Mouse (Mus musculus): ENCODE data around the gene Edc3. TPM values are rescaled to one million over a fixed set of nuclear protein-coding genes. Genes with fewer than 3 reads are reported as not detected.

Gene Edc3
- polyA plus RNA-seq, 1 experiment from 2014 or later = 15.5 TPM

GRCm38 (mm10) chr9:57767231-57767630, 58.9 kb downstream of the Edc3 start:
- H3K36me3 ChIP-seq (ENCODE audit: control insufficient read depth, insufficient read depth, low read length) = no peaks in the 10 kb centered on the region
- H3K27me3 ChIP-seq (ENCODE audit: control insufficient read depth, insufficient read depth, low read length) = no peaks in the 10 kb centered on the region
- no peak overlapping the region for H3K4me3 ChIP-seq (ENCODE audit: low read depth, low read length)
- peak overlapping the region; percentile 46; the same call in 1 of the 2 replicates for H3K9ac ChIP-seq (ENCODE audit: low read depth, low read length)
- H3K4me1 ChIP-seq (ENCODE audit: control insufficient read depth, insufficient read depth, low read length) = peaks cover 55% of the 10 kb centered on the region
- peak overlapping the region; percentile 0 for H3K4me2 ChIP-seq
- ATAC-seq (replicated peaks; ENCODE audit: insufficient number of reproducible peaks, low FRiP score, low TSS enrichment) = no peak
- peak overlapping the region; percentile 99; the same call in 1 of the 2 replicates for H3K27ac ChIP-seq (ENCODE audit: low read depth, low read length)
- no peaks in the 10 kb centered on the region for H3K9me3 ChIP-seq (replicated peaks; ENCODE audit: control insufficient read depth, low read length)
- WGBS (ENCODE audit: insufficient replicate concordance) = 81% methylated on average over 4 of the region's 4 CpGs

DNA sequence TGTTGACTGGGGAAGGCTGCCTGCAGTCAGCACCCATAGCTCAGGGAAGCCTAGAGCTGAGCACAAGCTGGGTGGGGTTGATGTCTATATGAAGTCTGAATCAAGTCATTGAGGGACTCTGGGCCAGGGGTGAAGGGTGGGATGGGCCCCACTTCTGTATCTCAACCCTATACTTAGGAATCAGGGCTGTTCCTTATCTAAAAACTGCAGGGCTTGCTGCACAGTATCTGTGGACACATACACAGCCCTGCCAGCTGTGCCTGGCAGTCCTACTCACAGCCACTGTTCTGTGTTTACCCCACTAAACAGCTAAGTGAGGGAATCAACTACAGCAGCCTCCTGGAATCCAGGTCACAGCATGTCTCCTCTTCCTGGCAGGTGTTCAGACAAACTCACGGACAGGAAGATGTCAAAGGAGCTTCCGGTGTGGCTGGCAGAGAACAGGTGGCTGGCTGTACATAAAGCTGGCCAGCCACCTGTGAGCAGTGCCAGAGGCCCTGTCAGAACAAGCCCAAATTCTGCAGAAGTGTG, 61.3 kb downstream of the Edc3 start:
- Histone ChIP-seq H3K36me3 (ENCODE audit: control insufficient read depth, insufficient read depth, low read length) (no peaks in the 10 kb centered on the region), H3K27me3 (ENCODE audit: control insufficient read depth, insufficient read depth, low read length) (no peaks in the 10 kb centered on the region), H3K9ac (ENCODE audit: low read depth, low read length) (peak overlapping the region; percentile 29; the same call in 1 of the 2 replicates), H3K4me1 (ENCODE audit: control insufficient read depth, insufficient read depth, low read length) (peaks cover 49% of the 10 kb centered on the region), H3K4me2 (peak overlapping the region; percentile 20), H3K4me3 (ENCODE audit: low read depth, low read length) (no peak overlapping the region), H3K27ac (ENCODE audit: low read depth, low read length) (peak overlapping the region; percentile 91), H3K9me3 (replicated peaks; ENCODE audit: control insufficient read depth, low read length) (no peaks in the 10 kb centered on the region)
- peak; percentile 44; the same call in 1 of the 2 replicates for ATAC-seq (replicated peaks; ENCODE audit: insufficient number of reproducible peaks, low FRiP score, low TSS enrichment)
- 39% methylated on average over 2 of the region's 2 CpGs for WGBS (ENCODE audit: insufficient replicate concordance)

DNA sequence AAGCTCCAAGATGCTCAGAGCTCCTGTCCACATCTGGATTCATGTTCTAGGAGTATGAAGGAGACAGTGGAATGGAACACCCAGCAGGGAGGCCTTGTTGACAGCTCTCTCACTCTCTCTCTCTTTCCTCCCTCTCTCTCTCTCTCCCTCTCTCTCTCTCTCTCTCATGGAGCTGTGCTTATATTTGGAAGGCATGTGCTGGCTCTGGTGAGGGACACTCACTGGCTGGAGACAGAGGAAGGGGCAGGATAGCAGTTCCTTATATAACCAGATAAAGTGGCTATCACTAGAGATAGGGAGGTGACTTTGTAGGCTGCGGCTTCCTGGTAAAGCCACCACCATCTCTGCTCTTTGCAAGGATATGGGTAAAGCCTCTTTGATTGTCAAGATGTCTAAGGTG, 61.9 kb downstream of the Edc3 start:
- no peak for ATAC-seq (replicated peaks; ENCODE audit: insufficient number of reproducible peaks, low FRiP score, low TSS enrichment)
- Histone ChIP-seq H3K27ac (ENCODE audit: low read depth, low read length) (peak overlapping the region; percentile 91), H3K4me2 (peak overlapping the region; percentile 20; the same call in 1 of the 2 replicates), H3K4me1 (ENCODE audit: control insufficient read depth, insufficient read depth, low read length) (peaks cover 49% of the 10 kb centered on the region), H3K36me3 (ENCODE audit: control insufficient read depth, insufficient read depth, low read length) (no peaks in the 10 kb centered on the region), H3K4me3 (ENCODE audit: low read depth, low read length) (no peak overlapping the region), H3K27me3 (ENCODE audit: control insufficient read depth, insufficient read depth, low read length) (no peaks in the 10 kb centered on the region), H3K9me3 (replicated peaks; ENCODE audit: control insufficient read depth, low read length) (no peaks in the 10 kb centered on the region), H3K9ac (ENCODE audit: low read depth, low read length) (peak overlapping the region; percentile 29; the same call in 1 of the 2 replicates)
- 19% methylated on average over 1 of the region's 1 CpGs for WGBS (ENCODE audit: insufficient replicate concordance)

- no peak overlapping the region; the same call in 1 of the 2 replicates for H3K4me2 ChIP-seq
- 83% methylated on average over 2 of the region's 2 CpGs for WGBS (ENCODE audit: insufficient replicate concordance)
- H3K27me3 ChIP-seq (ENCODE audit: control insufficient read depth, insufficient read depth, low read length) = no peaks in the 10 kb centered on the region
- H3K9ac ChIP-seq (ENCODE audit: low read depth, low read length) = no peak overlapping the region
- peaks cover 52% of the 10 kb centered on the region for H3K4me1 ChIP-seq (ENCODE audit: control insufficient read depth, insufficient read depth, low read length)
- ATAC-seq (replicated peaks; ENCODE audit: insufficient number of reproducible peaks, low FRiP score, low TSS enrichment) = peak; percentile 76
- peak overlapping the region; percentile 91 for H3K27ac ChIP-seq (ENCODE audit: low read depth, low read length)
- no peaks in the 10 kb centered on the region for H3K9me3 ChIP-seq (replicated peaks; ENCODE audit: control insufficient read depth, low read length)
- H3K36me3 ChIP-seq (ENCODE audit: control insufficient read depth, insufficient read depth, low read length) = no peaks in the 10 kb centered on the region
- no peak overlapping the region for H3K4me3 ChIP-seq (ENCODE audit: low read depth, low read length)
Measured at GRCm38 (mm10) chr9:57770836-57771235, 62.5 kb downstream of the Edc3 start.

DNA sequence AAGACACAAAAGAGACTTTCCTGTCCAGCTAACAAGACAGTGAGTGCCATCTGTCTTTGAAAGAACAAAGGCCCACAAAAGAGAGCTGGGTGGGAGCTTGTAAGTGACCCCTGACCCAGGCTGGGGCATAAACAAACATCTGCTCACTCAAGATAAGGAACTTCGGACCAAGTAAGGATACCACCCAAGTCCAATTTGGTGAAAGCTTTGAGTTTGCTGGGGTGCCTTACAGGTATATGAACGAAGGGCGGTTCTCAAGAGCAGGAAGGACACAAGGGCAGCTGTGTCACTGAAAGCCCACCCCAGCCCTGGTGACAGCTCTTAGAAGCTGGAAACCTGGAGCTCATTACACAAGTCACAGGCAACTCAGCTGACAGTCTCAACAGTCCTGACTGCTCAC, 65.4 kb downstream of the Edc3 start:
- Histone ChIP-seq H3K9ac (ENCODE audit: low read depth, low read length) (no peak overlapping the region; the same call in 1 of the 2 replicates), H3K27ac (ENCODE audit: low read depth, low read length) (peak overlapping the region; percentile 68), H3K27me3 (ENCODE audit: control insufficient read depth, insufficient read depth, low read length) (no peaks in the 10 kb centered on the region), H3K4me3 (ENCODE audit: low read depth, low read length) (no peak overlapping the region), H3K4me2 (no peak overlapping the region), H3K36me3 (ENCODE audit: control insufficient read depth, insufficient read depth, low read length) (no peaks in the 10 kb centered on the region), H3K4me1 (ENCODE audit: control insufficient read depth, insufficient read depth, low read length) (peaks cover 35% of the 10 kb centered on the region), H3K9me3 (replicated peaks; ENCODE audit: control insufficient read depth, low read length) (no peaks in the 10 kb centered on the region)
- WGBS (ENCODE audit: insufficient replicate concordance) = 46% methylated on average over 3 of the region's 3 CpGs
- ATAC-seq (replicated peaks; ENCODE audit: insufficient number of reproducible peaks, low FRiP score, low TSS enrichment) = peak; percentile 36; the same call in 1 of the 2 replicates

DNA sequence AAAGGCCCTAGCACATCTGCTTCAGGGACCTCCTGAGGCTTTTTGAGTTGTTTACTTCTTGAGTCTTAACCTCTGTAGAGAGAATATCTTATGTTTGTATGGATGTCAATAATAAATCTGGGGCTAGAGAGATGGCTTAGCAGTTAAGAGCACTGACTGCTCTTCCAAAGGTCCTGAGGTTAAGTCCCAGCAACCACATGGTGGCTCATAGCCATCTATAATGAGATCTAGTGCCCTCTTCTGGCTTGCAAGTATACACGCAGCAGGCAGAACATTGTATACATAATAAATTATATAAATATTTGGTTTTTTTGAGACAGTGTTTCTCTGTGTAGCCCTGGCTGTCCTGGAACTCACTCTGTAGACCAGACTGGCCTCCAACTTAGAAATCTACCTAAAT, 65.8 kb downstream of the Edc3 start:
- no peak overlapping the region for H3K4me2 ChIP-seq
- WGBS (ENCODE audit: insufficient replicate concordance) = 16% methylated on average over 1 of the region's 1 CpGs
- H3K9ac ChIP-seq (ENCODE audit: low read depth, low read length) = no peak overlapping the region

DNA sequence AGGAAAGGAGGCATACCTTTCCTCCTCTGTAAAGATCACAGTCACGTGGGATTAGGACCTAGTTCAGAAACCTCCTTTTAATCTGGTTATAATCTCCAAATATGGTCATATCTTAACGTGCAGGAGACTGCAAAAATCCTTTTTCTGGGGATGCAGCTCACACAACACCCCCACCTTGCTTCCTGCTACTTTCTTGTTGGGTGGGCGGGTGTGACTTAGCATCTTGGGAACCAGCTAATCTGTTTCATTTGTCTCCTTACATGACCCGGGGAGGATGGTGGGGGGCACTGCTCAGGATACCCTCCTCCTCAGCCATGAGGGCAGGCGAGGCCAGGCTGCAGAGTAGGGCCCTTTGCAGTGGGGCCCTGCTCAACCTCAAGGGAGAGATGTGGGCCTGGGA, 66.7 kb downstream of the Edc3 start:
- Histone ChIP-seq H3K9me3 (replicated peaks; ENCODE audit: control insufficient read depth, low read length) (no peaks in the 10 kb centered on the region), H3K9ac (ENCODE audit: low read depth, low read length) (0 out of 2 replicates have a peak overlapping the region, but pooled peaks have one; percentile 7), H3K4me3 (ENCODE audit: low read depth, low read length) (no peak overlapping the region), H3K27me3 (ENCODE audit: control insufficient read depth, insufficient read depth, low read length) (no peaks in the 10 kb centered on the region), H3K36me3 (ENCODE audit: control insufficient read depth, insufficient read depth, low read length) (no peaks in the 10 kb centered on the region), H3K27ac (ENCODE audit: low read depth, low read length) (no peak overlapping the region), H3K4me2 (no peak overlapping the region), H3K4me1 (ENCODE audit: control insufficient read depth, insufficient read depth, low read length) (peaks cover 24% of the 10 kb centered on the region; the same call in 1 of the 2 replicates)
- 69% methylated on average over 5 of the region's 5 CpGs for WGBS (ENCODE audit: insufficient replicate concordance)
- no peak for ATAC-seq (replicated peaks; ENCODE audit: insufficient number of reproducible peaks, low FRiP score, low TSS enrichment)

More for the DNA sequence above, 65.8 kb downstream of the Edc3 start:
- ATAC-seq (replicated peaks; ENCODE audit: insufficient number of reproducible peaks, low FRiP score, low TSS enrichment) = no peak
- peaks cover 33% of the 10 kb centered on the region for H3K4me1 ChIP-seq (ENCODE audit: control insufficient read depth, insufficient read depth, low read length)
- H3K4me3 ChIP-seq (ENCODE audit: low read depth, low read length) = no peak overlapping the region
- no peaks in the 10 kb centered on the region for H3K36me3 ChIP-seq (ENCODE audit: control insufficient read depth, insufficient read depth, low read length)
- H3K9me3 ChIP-seq (replicated peaks; ENCODE audit: control insufficient read depth, low read length) = no peaks in the 10 kb centered on the region
- H3K27ac ChIP-seq (ENCODE audit: low read depth, low read length) = peak overlapping the region; percentile 68
- no peaks in the 10 kb centered on the region for H3K27me3 ChIP-seq (ENCODE audit: control insufficient read depth, insufficient read depth, low read length)

- WGBS (ENCODE audit: insufficient replicate concordance) = 64% methylated on average over 4 of the region's 4 CpGs
Measured at GRCm38 (mm10) chr9:57775736-57776135, 67.4 kb downstream of the Edc3 start.

GRCm38 (mm10) chr9:57782656-57783055, 74.3 kb downstream of the Edc3 start:
- Histone ChIP-seq H3K9ac (ENCODE audit: low read depth, low read length) (no peak overlapping the region), H3K4me1 (ENCODE audit: control insufficient read depth, insufficient read depth, low read length) (0 out of 2 replicates have a peak, but pooled peaks cover 3% of the 10 kb centered on the region), H3K9me3 (replicated peaks; ENCODE audit: control insufficient read depth, low read length) (no peaks in the 10 kb centered on the region), H3K4me2 (no peak overlapping the region), H3K27me3 (ENCODE audit: control insufficient read depth, insufficient read depth, low read length) (no peaks in the 10 kb centered on the region), H3K4me3 (ENCODE audit: low read depth, low read length) (no peak overlapping the region), H3K27ac (ENCODE audit: low read depth, low read length) (no peak overlapping the region), H3K36me3 (ENCODE audit: control insufficient read depth, insufficient read depth, low read length) (no peaks in the 10 kb centered on the region)
- 82% methylated on average over 3 of the region's 3 CpGs for WGBS (ENCODE audit: insufficient replicate concordance)
- no peak for ATAC-seq (replicated peaks; ENCODE audit: insufficient number of reproducible peaks, low FRiP score, low TSS enrichment)

More at GRCm38 (mm10) chr9:57775736-57776135, 67.4 kb downstream of the Edc3 start:
- Histone ChIP-seq H3K9ac (ENCODE audit: low read depth, low read length) (0 out of 2 replicates have a peak overlapping the region, but pooled peaks have one; percentile 18), H3K27me3 (ENCODE audit: control insufficient read depth, insufficient read depth, low read length) (no peaks in the 10 kb centered on the region), H3K4me1 (ENCODE audit: control insufficient read depth, insufficient read depth, low read length) (peaks cover 22% of the 10 kb centered on the region; the same call in 1 of the 2 replicates), H3K9me3 (replicated peaks; ENCODE audit: control insufficient read depth, low read length) (no peaks in the 10 kb centered on the region), H3K36me3 (ENCODE audit: control insufficient read depth, insufficient read depth, low read length) (no peaks in the 10 kb centered on the region), H3K4me2 (no peak overlapping the region), H3K27ac (ENCODE audit: low read depth, low read length) (no peak overlapping the region), H3K4me3 (ENCODE audit: low read depth, low read length) (no peak overlapping the region)
- no peak for ATAC-seq (replicated peaks; ENCODE audit: insufficient number of reproducible peaks, low FRiP score, low TSS enrichment)

All from heart, embryonic 11.5 days (tissue).